Mouse (Mus musculus): ENCODE measurements around the gene Traip.

DNA sequence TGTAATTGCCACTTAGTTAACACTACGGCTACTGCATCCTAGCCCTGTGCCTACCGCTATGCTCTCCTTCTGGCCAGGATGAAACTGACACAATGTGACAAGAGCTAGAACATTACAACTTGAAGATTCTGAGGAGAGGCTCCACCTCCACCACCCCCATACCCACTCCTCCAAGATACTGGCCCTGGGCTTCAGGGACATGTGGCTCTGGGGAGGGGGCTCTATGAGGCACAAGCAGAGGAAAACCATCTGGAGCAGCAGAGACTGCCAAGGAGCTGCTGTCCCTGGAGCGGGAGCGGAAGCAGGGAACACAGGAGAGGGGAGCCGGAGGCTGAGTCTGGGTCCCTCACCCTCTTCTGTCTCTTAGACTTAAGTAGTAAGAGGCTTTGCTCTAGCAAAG is 22.2 kb upstream of the Traip start:
- TF ChIP-seq CTCF (IDR thresholded peaks at IDR 0.05) (no peak), EP300 (IDR thresholded peaks at IDR 0.05) (no peak)
